Mouse (Mus musculus) hindbrain, embryonic 12.5 days (tissue): Measurements from ENCODE around the gene Abcg2. TPM values are rescaled to one million over a fixed set of nuclear protein-coding genes. Genes with fewer than 3 reads are reported as not detected.

ENCODE experiments used
- ATAC-seq: fragments of 200-750 bp; cut with Nextera tagmentation; 2 replicates; pipeline ENCODE4 v1.8.0; 2017; ENCODE audit warnings: moderate TSS enrichment; ENCODE audit not compliant: low FRiP score
- H3K27ac ChIP-seq: fragments of 300-500 bp; sonication (generic); 2 replicates; pipeline ENCODE4 v1.5.1; 2016; ENCODE audit warnings: mild to moderate bottlenecking
- H3K27me3 ChIP-seq: fragments of 300-500 bp; sonication (generic); 2 replicates; pipeline ENCODE4 v1.6.1; 2016; ENCODE audit warnings: mild to moderate bottlenecking
- H3K36me3 ChIP-seq: fragments of 300-500 bp; sonication (generic); 2 replicates; pipeline ENCODE4 v1.6.1; 2016; ENCODE audit warnings: mild to moderate bottlenecking
- H3K4me1 ChIP-seq: fragments of 300-500 bp; sonication (generic); 2 replicates; pipeline ENCODE4 v1.6.1; 2016
- H3K4me2 ChIP-seq: fragments of 300-500 bp; sonication (generic); replicated peaks from 2 replicates; pipeline ENCODE4 v1.6.1; 2016; ENCODE audit warnings: mild to moderate bottlenecking
- H3K4me3 ChIP-seq: fragments of 300-500 bp; sonication (generic); 2 replicates; pipeline ENCODE4 v1.5.1; 2016; ENCODE audit warnings: mild to moderate bottlenecking
- H3K9ac ChIP-seq: fragments of 300-500 bp; sonication (generic); 2 replicates; pipeline ENCODE4 v1.6.1; 2016; ENCODE audit warnings: mild to moderate bottlenecking, moderate library complexity
- H3K9me3 ChIP-seq: fragments of 300-500 bp; sonication (generic); replicated peaks from 2 replicates; pipeline ENCODE4 v1.6.1; 2016; ENCODE audit warnings: mild to moderate bottlenecking
- WGBS: fragments of 180-500 bp; shearing (Covaris S2); methylation state at CpG from one replicate; pipeline ENCODE4 v1.1.7; 2016; 5-methylcytosine and 5-hydroxymethylcytosine counted together
- polyA plus RNA-seq: library from polyadenylated mRNA; unstranded; fragments of >200 nt; fragmentation: Nextera tagmentation; extraction: Ambion mirVana; gene quantifications from 2 replicates; pipeline ENCODE4 v1.2.1, GENCODE M21; 2016

Abcg2 gene
- polyA plus RNA-seq, 1 experiment from 2014 or later = 42.5 TPM

DNA sequence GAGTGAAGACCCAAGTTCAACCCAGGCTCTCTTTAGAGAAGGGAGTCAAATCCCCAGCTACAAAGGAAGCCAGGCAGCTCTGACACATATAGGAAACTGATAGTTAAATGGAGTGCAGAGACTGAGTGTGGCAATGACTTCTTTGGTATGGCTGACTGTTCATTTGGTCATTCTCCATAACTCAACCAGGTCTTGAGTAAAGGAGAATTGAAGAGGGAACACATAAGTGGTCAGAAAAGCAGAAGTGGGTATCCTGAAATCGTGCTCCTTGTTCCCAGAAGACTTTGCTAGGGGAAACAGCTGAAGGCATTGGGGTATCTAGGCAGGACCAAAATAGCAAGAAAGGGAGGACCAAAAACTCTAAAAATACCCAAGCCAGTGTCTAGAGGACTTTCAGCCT lies 126.0 kb downstream of the Abcg2 start:
- Histone ChIP-seq H3K4me3 (no peak overlapping the region), H3K27me3 (no peaks in the 10 kb centered on the region), H3K27ac (no peak overlapping the region), H3K4me1 (no peaks in the 10 kb centered on the region), H3K4me2 (no peak overlapping the region), H3K9me3 (no peaks in the 10 kb centered on the region), H3K9ac (no peak overlapping the region), H3K36me3 (no peaks in the 10 kb centered on the region)
- ATAC-seq = no peak
- 76% methylated on average over 1 of the region's 1 CpGs for WGBS

DNA sequence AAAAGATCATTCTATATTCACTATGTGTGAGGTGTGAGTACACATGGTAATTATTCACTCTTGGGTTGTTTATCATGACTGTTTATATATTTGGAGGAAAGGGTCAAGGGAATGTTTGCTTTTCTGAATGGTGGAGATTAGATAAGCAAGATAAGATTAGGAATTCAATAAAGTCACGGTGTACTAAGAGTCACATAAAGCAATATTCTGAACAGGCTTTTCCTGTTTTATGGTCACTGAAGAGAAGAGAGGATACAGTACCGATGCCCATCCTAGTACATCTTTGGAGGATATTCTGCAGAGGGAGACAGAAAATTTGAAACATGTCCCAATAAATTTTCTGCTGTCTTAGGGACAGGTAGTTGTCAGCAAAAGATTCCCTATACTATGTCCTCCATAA lies 127.6 kb downstream of the Abcg2 start:
- H3K9me3 ChIP-seq = no peaks in the 10 kb centered on the region
- no peaks in the 10 kb centered on the region for H3K36me3 ChIP-seq
- H3K27ac ChIP-seq = no peak overlapping the region
- no peak for ATAC-seq
- WGBS = 84% methylated on average over 2 of the region's 2 CpGs
- H3K9ac ChIP-seq = no peak overlapping the region
- H3K27me3 ChIP-seq = no peaks in the 10 kb centered on the region
- no peak overlapping the region for H3K4me3 ChIP-seq
- H3K4me1 ChIP-seq = no peaks in the 10 kb centered on the region
- H3K4me2 ChIP-seq = no peak overlapping the region

DNA sequence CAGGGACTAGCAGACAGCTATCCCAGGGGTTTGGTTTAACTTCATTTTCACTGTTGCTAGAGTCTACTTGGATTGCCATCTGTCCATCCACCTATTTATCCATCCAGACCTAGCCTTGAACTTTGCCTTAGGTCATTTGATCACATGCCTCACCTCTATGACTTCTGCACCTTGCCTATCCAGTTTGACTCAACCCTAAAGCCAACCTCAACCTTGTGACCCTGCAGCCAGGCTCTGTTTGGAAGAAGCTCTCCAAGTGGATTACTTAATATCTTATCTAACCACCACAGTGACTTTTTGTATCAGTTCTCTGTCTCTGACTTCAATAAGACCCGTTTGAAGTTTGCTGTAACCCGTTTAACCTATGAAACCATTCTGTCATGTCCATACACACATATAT lies 149.5 kb downstream of the Abcg2 start:
- H3K4me3 ChIP-seq = no peak overlapping the region
- H3K27ac ChIP-seq = no peak overlapping the region
- H3K9ac ChIP-seq = no peak overlapping the region
- 79% methylated on average over 2 of the region's 2 CpGs for WGBS
- no peaks in the 10 kb centered on the region for H3K27me3 ChIP-seq
- no peak for ATAC-seq
- no peaks in the 10 kb centered on the region for H3K9me3 ChIP-seq
- H3K4me1 ChIP-seq = no peaks in the 10 kb centered on the region
- no peak overlapping the region for H3K4me2 ChIP-seq
- H3K36me3 ChIP-seq = no peaks in the 10 kb centered on the region

DNA sequence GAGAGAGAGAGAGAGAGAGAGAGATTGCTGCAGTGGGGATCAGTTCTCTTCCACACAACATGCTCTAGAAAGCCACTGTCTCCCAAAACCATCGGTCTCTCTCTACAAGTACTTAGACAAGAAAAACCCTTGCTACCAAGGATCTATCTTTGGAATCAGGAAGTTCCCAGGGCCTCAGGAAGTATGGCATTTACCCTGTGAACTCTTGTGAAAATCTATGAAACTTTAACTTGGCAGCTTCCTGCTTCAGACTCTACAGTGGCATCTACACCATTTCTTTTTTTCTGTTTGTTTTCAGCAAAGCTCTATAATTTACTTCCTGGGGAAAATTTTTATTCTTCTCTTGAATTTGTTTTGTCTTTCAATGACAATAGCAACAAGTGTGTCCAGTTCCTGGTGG lies 150.8 kb downstream of the Abcg2 start:
- Histone ChIP-seq H3K36me3 (no peaks in the 10 kb centered on the region), H3K4me3 (no peak overlapping the region), H3K27ac (no peak overlapping the region), H3K9me3 (no peaks in the 10 kb centered on the region), H3K27me3 (no peaks in the 10 kb centered on the region), H3K4me1 (no peaks in the 10 kb centered on the region), H3K4me2 (no peak overlapping the region), H3K9ac (no peak overlapping the region)
- ATAC-seq = no peak
- WGBS = 88% methylated on average over 1 of the region's 1 CpGs

Other genes with a start within 250 kb of the Abcg2 start
- gene Vmn1r30, start 141.1 kb upstream of the Abcg2 start, polyA plus RNA-seq = not detected in 2 replicates
- not detected in 2 replicates for gene Vmn1r31, start 109.2 kb upstream of the Abcg2 start, polyA plus RNA-seq
- 17.6 and 18.3 TPM in 2 replicates for gene Herc3, start 246.9 kb downstream of the Abcg2 start, polyA plus RNA-seq